Mouse (Mus musculus) megakaryocyte, embryonic 14.5 days (primary cell): ENCODE results near the gene Senp5.

Experiments used
- FLI1 ChIP-seq: IDR thresholded peaks from 2 replicates; pipeline ENCODE4 v1.6.1; 2012; ENCODE audit warnings: low read length, inconsistent platforms, mixed read lengths
- GATA1 ChIP-seq: IDR thresholded peaks from 3 replicates; pipeline ENCODE4 v1.6.1; 2012; ENCODE audit warnings: mixed read lengths, low read length, inconsistent platforms, borderline replicate concordance

GRCm38 (mm10) chr16:31932255-31932654 is 70.8 kb downstream of the Senp5 start:
- TF ChIP-seq GATA1, result no peak
- TF ChIP-seq FLI1, result no peak
